In the genomic region with DNA sequence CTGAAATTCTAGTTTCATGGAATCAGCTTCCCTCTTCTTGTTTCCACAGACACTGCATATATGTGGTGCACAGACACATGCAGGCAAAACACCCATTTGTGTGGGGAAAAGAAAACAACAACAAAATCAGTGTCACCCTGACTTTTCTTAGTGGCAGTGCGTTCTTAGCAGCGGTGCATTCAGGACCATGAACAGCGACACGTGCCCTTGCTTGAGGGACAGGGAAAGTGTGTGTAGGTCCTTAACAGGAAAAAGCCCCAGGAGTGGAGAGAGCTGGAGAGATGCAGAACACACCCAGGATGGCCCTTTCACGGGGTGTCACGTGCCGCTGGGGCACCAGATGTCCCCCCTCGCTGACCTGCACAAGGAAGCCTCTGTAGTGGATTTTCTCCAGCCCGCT, we compare ENCODE assay signal across 13 mouse cellular contexts. TPM values are rescaled to one million over a fixed set of nuclear protein-coding genes. Genes with fewer than 3 reads are reported as not detected.
A peak's percentile ranks its signal among the peaks of the same experiment; 100 is the strongest.
DNase-seq lines count a peak whose midpoint lies in the region; ATAC-seq lines count a peak whose summit lies in the region.
"Had no signal": no experiment of that assay in that cellular context is flagged by ENCODE, and none has a peak within 500 bp of the region (broad histone marks: within the 10 kb centered on the region; RNA-seq: fewer than 3 reads in every experiment).

No protein-coding gene starts in this region.

- 10% methylated on average over 9 of the region's 9 CpGs for WGBS in heart, embryonic 11.5 days (ENCODE audit: insufficient replicate concordance)
- 14% methylated on average over 9 of the region's 9 CpGs for WGBS in midbrain, embryonic 11.5 days
- 14% methylated on average over 9 of the region's 9 CpGs for WGBS in midbrain, embryonic 13.5 days
- WGBS in forebrain, embryonic 12.5 days = 9% methylated on average over 9 of the region's 9 CpGs

- H3K36me3 ChIP-seq in heart, embryonic 11.5 days (ENCODE audit: control insufficient read depth, insufficient read depth, low read length) = no peaks in the 10 kb centered on the region
- H3K36me3 ChIP-seq in midbrain, embryonic 11.5 days (ENCODE audit: control insufficient read depth, insufficient read depth, low read length) = no peaks in the 10 kb centered on the region
- no peaks in the 10 kb centered on the region for H3K36me3 ChIP-seq in midbrain, embryonic 13.5 days
- no peaks in the 10 kb centered on the region for H3K36me3 ChIP-seq in forebrain, embryonic 12.5 days (replicated peaks)

- ATAC-seq in heart, embryonic 11.5 days (replicated peaks; ENCODE audit: insufficient number of reproducible peaks, low FRiP score, low TSS enrichment) = no peak
- no peak for ATAC-seq in midbrain, embryonic 11.5 days (ENCODE audit: low FRiP score)
- no peak for ATAC-seq in midbrain, embryonic 13.5 days
- ATAC-seq in megakaryocyte progenitor cell, adult 5-6 weeks (replicated peaks; ENCODE audit: poor library complexity) = peak; percentile 76
- no peak for ATAC-seq in forebrain, embryonic 12.5 days (ENCODE audit: low FRiP score)
- ATAC-seq: forebrain, postnatal 0 days had no signal

- DNase-seq in heart, postnatal 10 days = peak; percentile 22 to 61
- DNase-seq in midbrain, embryonic 11.5 days (ENCODE audit: low spot score, missing footprints) = peak; percentile 85
- DNase-seq in c-Kit-positive CD71-negative TER-119-negative erythroid progenitor cells, embryonic 14.5 days (ENCODE audit: low read depth) = peak; percentile 43
- no peak for DNase-seq in urinary bladder, postnatal 10 days (ENCODE audit: low spot score)
- DNase-seq: cerebellum, adult 11 months; forebrain, postnatal 0 days; heart, postnatal 36 days; right cerebral cortex, postnatal 14 days had no signal

- H3K27me3 ChIP-seq in heart, embryonic 11.5 days (ENCODE audit: control insufficient read depth, insufficient read depth, low read length) = peaks cover 10% of the 10 kb centered on the region; the same call in 1 of the 2 replicates
- H3K27me3 ChIP-seq in midbrain, embryonic 11.5 days (ENCODE audit: control insufficient read depth, insufficient read depth, low read length) = no peaks in the 10 kb centered on the region
- peaks cover 5% of the 10 kb centered on the region; the same call in 1 of the 2 replicates for H3K27me3 ChIP-seq in midbrain, embryonic 13.5 days
- peaks cover 24% of the 10 kb centered on the region; the same call in 1 of the 2 replicates for H3K27me3 ChIP-seq in forebrain, embryonic 12.5 days

- no peak overlapping the region for H3K4me3 ChIP-seq in heart, embryonic 11.5 days (ENCODE audit: low read depth, low read length)
- no peak overlapping the region for H3K4me3 ChIP-seq in midbrain, embryonic 11.5 days (ENCODE audit: low read depth, low read length)
- H3K4me3 ChIP-seq in midbrain, embryonic 13.5 days (replicated peaks) = no peak overlapping the region
- H3K4me3 ChIP-seq in forebrain, embryonic 12.5 days (replicated peaks) = no peak overlapping the region
- H3K4me3 ChIP-seq: megakaryocyte, embryonic 14.5 days had no signal

- no peaks in the 10 kb centered on the region for H3K4me1 ChIP-seq in heart, embryonic 11.5 days (ENCODE audit: control insufficient read depth, insufficient read depth, low read length)
- H3K4me1 ChIP-seq in midbrain, embryonic 11.5 days (ENCODE audit: control insufficient read depth, insufficient read depth, low read length) = no peaks in the 10 kb centered on the region
- H3K4me1 ChIP-seq in midbrain, embryonic 13.5 days (replicated peaks) = no peaks in the 10 kb centered on the region
- no peaks in the 10 kb centered on the region for H3K4me1 ChIP-seq in forebrain, embryonic 12.5 days
- H3K4me1 ChIP-seq: megakaryocyte, embryonic 14.5 days had no signal

- no peak overlapping the region for H3K4me2 ChIP-seq in heart, embryonic 11.5 days
- H3K4me2 ChIP-seq in midbrain, embryonic 11.5 days = no peak overlapping the region
- H3K4me2 ChIP-seq in midbrain, embryonic 13.5 days (replicated peaks) = no peak overlapping the region
- no peak overlapping the region for H3K4me2 ChIP-seq in forebrain, embryonic 12.5 days

- intact Hi-C loops in heart, postnatal 10 days (cut with DNase I) = no loop called here

- no peak overlapping the region for H3K27ac ChIP-seq in heart, embryonic 11.5 days (ENCODE audit: low read depth, low read length)
- H3K27ac ChIP-seq in midbrain, embryonic 11.5 days (ENCODE audit: low read depth, low read length) = no peak overlapping the region
- H3K27ac ChIP-seq in midbrain, embryonic 13.5 days = no peak overlapping the region
- no peak overlapping the region for H3K27ac ChIP-seq in forebrain, embryonic 12.5 days

- no peaks in the 10 kb centered on the region for H3K9me3 ChIP-seq in heart, embryonic 11.5 days (replicated peaks; ENCODE audit: control insufficient read depth, low read length)
- no peaks in the 10 kb centered on the region for H3K9me3 ChIP-seq in midbrain, embryonic 11.5 days (ENCODE audit: control insufficient read depth, low read length)
- H3K9me3 ChIP-seq in midbrain, embryonic 13.5 days = no peaks in the 10 kb centered on the region
- no peaks in the 10 kb centered on the region for H3K9me3 ChIP-seq in forebrain, embryonic 12.5 days
- H3K9me3 ChIP-seq: megakaryocyte, embryonic 14.5 days had no signal

- no peak overlapping the region for H3K9ac ChIP-seq in heart, embryonic 11.5 days (ENCODE audit: low read depth, low read length)
- H3K9ac ChIP-seq in midbrain, embryonic 11.5 days (ENCODE audit: low read length) = no peak overlapping the region
- H3K9ac ChIP-seq in midbrain, embryonic 13.5 days (replicated peaks) = no peak overlapping the region
- no peak overlapping the region for H3K9ac ChIP-seq in forebrain, embryonic 12.5 days
- H3K9ac ChIP-seq: forebrain, postnatal 0 days had no signal

RNA-seq across cellular contexts. Expression of gene Prom2, which starts 8.9 kb away (rescaled TPM):
- total RNA-seq in heart, postnatal 10 days (2021) = under 1 TPM in 1 of 2 experiments, not detected in 1; 0.17 TPM
- 0.39 TPM in 1 of 2 replicates, not detected in the other for polyA plus RNA-seq in heart, embryonic 11.5 days (2014; fragmentation: Nextera tagmentation; extraction: Ambion mirVana)
- polyA plus RNA-seq in midbrain, embryonic 11.5 days (2014; fragmentation: Nextera tagmentation; extraction: Ambion mirVana) = 0.32 TPM in 1 of 2 replicates, not detected in the other
- not detected in 2 replicates for polyA plus RNA-seq in midbrain, embryonic 13.5 days (2015; fragmentation: Nextera tagmentation; extraction: Ambion mirVana)
- total RNA-seq in megakaryocyte progenitor cell, adult 5-6 weeks (2015) = not detected in 2 replicates
- not detected in 2 replicates for total RNA-seq in megakaryocyte progenitor cell, adult 5-6 weeks (2017)
- polyA plus RNA-seq in forebrain, embryonic 12.5 days (2016; fragmentation: Nextera tagmentation; extraction: Ambion mirVana) = 0.26 and 0.41 TPM in 2 replicates
- total RNA-seq: forebrain, postnatal 0 days had no signal
- polyA plus RNA-seq: forebrain, postnatal 0 days had no signal

RNA-seq across cellular contexts. Expression of gene Kcnip3, which starts 10.5 kb away (rescaled TPM):
- 1 to 10 TPM; 1.2 to 1.8 TPM for total RNA-seq in heart, postnatal 10 days (2021)
- 2.0 and 2.3 TPM in 2 replicates for polyA plus RNA-seq in heart, embryonic 11.5 days (2014; fragmentation: Nextera tagmentation; extraction: Ambion mirVana)
- polyA plus RNA-seq in midbrain, embryonic 11.5 days (2014; fragmentation: Nextera tagmentation; extraction: Ambion mirVana) = 3.9 and 4.4 TPM in 2 replicates
- polyA plus RNA-seq in midbrain, embryonic 13.5 days (2015; fragmentation: Nextera tagmentation; extraction: Ambion mirVana) = 4.5 and 5.5 TPM in 2 replicates
- total RNA-seq in megakaryocyte progenitor cell, adult 5-6 weeks (2015) = 32.3 and 37.5 TPM in 2 replicates
- total RNA-seq in megakaryocyte progenitor cell, adult 5-6 weeks (2017) = 15.8 and 22.2 TPM in 2 replicates
- 3.8 and 4.6 TPM in 2 replicates for polyA plus RNA-seq in forebrain, embryonic 12.5 days (2016; fragmentation: Nextera tagmentation; extraction: Ambion mirVana)

RNA-seq across cellular contexts. Expression of gene Zfp661, which starts 54.5 kb away (rescaled TPM):
- 1 to 10 TPM; 1.3 to 1.8 TPM for total RNA-seq in heart, postnatal 10 days (2021)
- 3.1 and 4.0 TPM in 2 replicates for polyA plus RNA-seq in heart, embryonic 11.5 days (2014; fragmentation: Nextera tagmentation; extraction: Ambion mirVana)
- 8.9 and 9.2 TPM in 2 replicates for polyA plus RNA-seq in midbrain, embryonic 11.5 days (2014; fragmentation: Nextera tagmentation; extraction: Ambion mirVana)
- 7.9 and 9.8 TPM in 2 replicates for polyA plus RNA-seq in midbrain, embryonic 13.5 days (2015; fragmentation: Nextera tagmentation; extraction: Ambion mirVana)
- total RNA-seq in megakaryocyte progenitor cell, adult 5-6 weeks (2015) = 2.8 and 4.7 TPM in 2 replicates
- total RNA-seq in megakaryocyte progenitor cell, adult 5-6 weeks (2017) = 2.6 and 4.9 TPM in 2 replicates
- polyA plus RNA-seq in forebrain, embryonic 12.5 days (2016; fragmentation: Nextera tagmentation; extraction: Ambion mirVana) = 8.0 and 8.4 TPM in 2 replicates

RNA-seq across cellular contexts. Expression of gene Mrps5, which starts 54.6 kb away (rescaled TPM):
- total RNA-seq in heart, postnatal 10 days (2021) = 100 to 1,000 TPM in 1 of 2 experiments, 10 to 100 TPM in 1; 97.3 to 122 TPM
- 132 and 154 TPM in 2 replicates for polyA plus RNA-seq in heart, embryonic 11.5 days (2014; fragmentation: Nextera tagmentation; extraction: Ambion mirVana)
- polyA plus RNA-seq in midbrain, embryonic 11.5 days (2014; fragmentation: Nextera tagmentation; extraction: Ambion mirVana) = 159 and 170 TPM in 2 replicates
- 156 and 172 TPM in 2 replicates for polyA plus RNA-seq in midbrain, embryonic 13.5 days (2015; fragmentation: Nextera tagmentation; extraction: Ambion mirVana)
- 29.1 and 37.2 TPM in 2 replicates for total RNA-seq in megakaryocyte progenitor cell, adult 5-6 weeks (2015)
- 121 and 187 TPM in 2 replicates for total RNA-seq in megakaryocyte progenitor cell, adult 5-6 weeks (2017)
- 175 and 179 TPM in 2 replicates for polyA plus RNA-seq in forebrain, embryonic 12.5 days (2016; fragmentation: Nextera tagmentation; extraction: Ambion mirVana)
